Mouse (Mus musculus): Measurements from ENCODE around the gene Acaa1b.

Gene Acaa1b

GRCm38 (mm10) chr9:119156278-119157201 is at the start of gene Acaa1b:
Acaa1b (minus strand) TSS chr9:119157093.
- in situ Hi-C loops (cut with MseI, MboI): no loop called here

GRCm38 (mm10) chr9:119206666-119207065 is 49.8 kb upstream of the Acaa1b start:
- in situ Hi-C loops (cut with MseI, MboI): no loop called here

GRCm38 (mm10) chr9:119205756-119206155 is 48.9 kb upstream of the Acaa1b start:
- in situ Hi-C loops (cut with MseI, MboI): no loop called here

DNA sequence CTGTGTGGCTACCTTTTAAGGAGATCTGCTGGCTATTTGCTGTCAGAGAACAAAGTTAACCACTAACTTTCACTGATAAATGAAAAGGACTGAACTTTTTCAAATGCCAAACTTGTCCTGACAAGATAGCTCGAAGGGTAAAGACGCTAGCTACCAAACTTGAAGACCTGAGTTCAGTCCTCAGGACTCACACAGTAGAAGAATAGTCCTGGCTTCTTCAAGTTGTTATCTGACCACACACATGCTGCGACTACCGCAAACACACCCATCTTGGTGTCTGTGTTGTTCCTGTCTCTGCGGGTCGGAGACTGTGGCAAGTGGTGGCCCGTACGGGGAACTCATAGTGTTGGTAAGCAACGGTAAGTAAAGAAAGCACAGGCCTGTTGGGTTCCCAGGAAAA is 46.7 kb upstream of the Acaa1b start:
- in situ Hi-C loops (cut with MseI, MboI): no loop called here

GRCm38 (mm10) chr9:119201653-119202052 is 44.8 kb upstream of the Acaa1b start:
- in situ Hi-C loops (cut with MseI, MboI): no loop called here

DNA sequence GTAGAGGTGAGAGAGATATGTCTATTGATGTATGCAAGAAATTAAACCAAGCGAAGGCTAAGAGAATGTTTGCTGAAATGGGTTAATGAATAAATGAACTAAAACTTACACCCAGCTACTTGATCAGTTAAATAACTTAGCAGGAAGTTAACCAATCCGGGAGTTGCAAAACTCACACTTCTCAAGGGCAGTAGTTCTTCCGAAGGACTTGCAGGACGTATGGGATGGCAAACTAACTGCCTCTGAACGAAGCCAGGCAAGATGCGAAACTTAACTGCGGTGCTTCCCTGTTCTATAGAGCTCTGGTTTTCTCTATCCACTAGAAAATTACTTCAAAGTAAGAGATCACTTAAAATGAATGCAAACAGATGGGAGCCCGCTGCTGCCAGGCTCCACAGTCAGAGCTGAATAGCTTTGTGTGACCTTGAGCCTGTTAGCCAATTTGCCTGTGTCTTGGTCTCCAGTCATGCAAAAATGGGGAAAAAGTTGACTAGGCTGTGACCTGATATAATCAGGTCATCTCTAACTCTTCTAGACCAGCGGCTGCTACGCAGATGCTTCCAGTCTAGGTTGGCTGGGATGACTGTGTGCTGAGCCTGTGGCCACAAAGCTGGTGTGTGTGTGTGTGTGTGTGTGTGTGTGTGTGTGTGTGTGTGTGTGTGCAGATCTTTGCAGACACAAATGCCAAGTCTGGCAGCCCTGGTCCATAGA is 42.4 kb upstream of the Acaa1b start:
- in situ Hi-C loops (cut with MseI, MboI): no loop called here

- in situ Hi-C loops (cut with MseI, MboI): no loop called here
Measured at GRCm38 (mm10) chr9:119192202-119192990, 35.5 kb upstream of the Acaa1b start.

DNA sequence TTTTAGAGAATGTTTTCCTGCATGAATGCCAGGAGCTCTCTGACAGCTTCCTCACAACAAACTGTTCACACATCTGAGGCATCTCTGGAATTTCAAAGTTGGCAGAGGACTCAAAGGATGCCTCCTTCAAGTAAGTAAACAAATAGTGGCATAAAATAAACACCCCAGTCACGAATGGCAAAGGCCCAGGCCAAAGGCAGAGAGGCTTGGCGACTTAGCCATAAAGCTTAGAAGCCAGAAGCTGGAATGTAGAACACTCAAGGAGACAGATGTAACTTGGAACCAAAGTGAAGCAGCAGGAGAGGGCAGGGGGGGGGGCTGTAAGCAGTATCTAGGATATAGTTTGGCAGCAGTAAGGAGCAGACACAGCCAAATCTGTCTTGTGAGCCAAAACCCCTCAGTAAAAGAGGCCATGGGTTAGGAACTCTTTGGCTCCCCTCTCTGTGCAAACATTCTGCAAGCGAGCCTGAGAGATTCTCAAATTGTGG is 24.4 kb upstream of the Acaa1b start:
- in situ Hi-C loops (cut with MseI, MboI): no loop called here

- in situ Hi-C loops (cut with MseI, MboI): no loop called here
Measured at GRCm38 (mm10) chr9:119179292-119179691, 22.4 kb upstream of the Acaa1b start.

- in situ Hi-C loops (cut with MseI, MboI): no loop called here
Measured at GRCm38 (mm10) chr9:119167608-119168007, 10.7 kb upstream of the Acaa1b start.

GRCm38 (mm10) chr9:119165548-119165947 is 8.7 kb upstream of the Acaa1b start:
- in situ Hi-C loops (cut with MseI, MboI): no loop called here

GRCm38 (mm10) chr9:119164743-119165142 is 7.8 kb upstream of the Acaa1b start:
- in situ Hi-C loops (cut with MseI, MboI): no loop called here

- in situ Hi-C loops (cut with MseI, MboI): no loop called here
Measured at GRCm38 (mm10) chr9:119160689-119161088, 3.8 kb upstream of the Acaa1b start.

GRCm38 (mm10) chr9:119158861-119159260 is 2.0 kb upstream of the Acaa1b start, which contains the start of gene Gm47289:
Gm47289 (plus strand) TSS chr9:119159161.
- in situ Hi-C loops (cut with MseI, MboI): no loop called here

GRCm38 (mm10) chr9:119155826-119156225 is 1.1 kb downstream of the Acaa1b start:
- in situ Hi-C loops (cut with MseI, MboI): no loop called here

GRCm38 (mm10) chr9:119155416-119155815 is 1.5 kb downstream of the Acaa1b start:
- in situ Hi-C loops (cut with MseI, MboI): no loop called here

- in situ Hi-C loops (cut with MseI, MboI): no loop called here
Measured at GRCm38 (mm10) chr9:119151751-119152150, 5.1 kb downstream of the Acaa1b start.

- in situ Hi-C loops (cut with MseI, MboI): no loop called here
Measured at GRCm38 (mm10) chr9:119149601-119150000, 7.3 kb downstream of the Acaa1b start.

- in situ Hi-C loops (cut with MseI, MboI): no loop called here
Measured at GRCm38 (mm10) chr9:119146098-119146770, 10.7 kb downstream of the Acaa1b start.

GRCm38 (mm10) chr9:119145638-119146037 is 11.3 kb downstream of the Acaa1b start:
- in situ Hi-C loops (cut with MseI, MboI): no loop called here

DNA sequence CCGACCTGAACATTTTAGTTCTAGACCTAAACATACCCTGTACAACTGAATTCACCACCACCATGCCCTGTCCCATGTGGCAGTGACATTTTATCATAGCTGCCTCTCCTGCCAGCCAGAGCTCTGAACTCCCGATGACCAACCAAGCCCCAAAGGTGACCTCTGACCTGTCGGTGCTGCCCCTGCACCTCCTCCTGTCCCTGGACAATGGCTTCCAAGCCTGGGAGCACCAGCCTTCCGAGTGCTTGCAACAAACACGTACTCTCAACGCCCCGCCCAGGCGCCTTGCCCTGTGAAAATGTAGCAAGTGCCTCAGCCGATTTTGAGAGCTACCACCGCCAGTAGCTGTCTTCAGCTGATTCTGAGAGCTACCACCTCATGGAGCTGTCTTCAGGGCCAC is 11.8 kb downstream of the Acaa1b start:
- in situ Hi-C loops (cut with MseI, MboI): no loop called here
